Mouse (Mus musculus) myocyte (in vitro differentiated cells): Measurements from ENCODE around the gene Il12rb2. TPM values are rescaled to one million over a fixed set of nuclear protein-coding genes. Genes with fewer than 3 reads are reported as not detected.

ENCODE experiments used
- H3K27me3 ChIP-seq: one replicate; pipeline ENCODE4 v1.6.1; 2011; ENCODE audit not compliant: control insufficient read depth, insufficient read depth, insufficient read length
- H3K36me3 ChIP-seq: one replicate; pipeline ENCODE4 v1.6.1; 2011; ENCODE audit not compliant: control insufficient read depth, insufficient read depth
- H3K4me2 ChIP-seq: one replicate; pipeline ENCODE4 v1.6.1; 2011; ENCODE audit warnings: low read depth, control low read depth
- H3K4me3 ChIP-seq: one replicate; pipeline ENCODE4 v1.5.1; 2011; ENCODE audit warnings: mild to moderate bottlenecking, control low read depth, moderate library complexity
- H3K79me2 ChIP-seq: one replicate; pipeline ENCODE4 v1.6.1; 2011; ENCODE audit not compliant: control insufficient read depth, insufficient read depth
- H3ac ChIP-seq: one replicate; pipeline ENCODE4 v1.6.1; 2011; ENCODE audit not compliant: control insufficient read depth, insufficient read length
- CEBPB ChIP-seq: IDR thresholded peaks from 2 replicates; pipeline ENCODE4 v1.6.1; 2011; ENCODE audit warnings: mild to moderate bottlenecking, moderate library complexity; ENCODE audit not compliant: poor library complexity, insufficient read depth, severe bottlenecking
- E2F4 ChIP-seq: IDR thresholded peaks from one replicate; pipeline ENCODE4 v1.6.1; 2011; ENCODE audit warnings: mild to moderate bottlenecking, control low read depth, moderate library complexity; ENCODE audit not compliant: insufficient read depth
- MAX ChIP-seq: IDR thresholded peaks from one replicate; pipeline ENCODE4 v1.6.1; 2011; ENCODE audit warnings: low read depth, mild to moderate bottlenecking, control low read depth
- MYOD1 ChIP-seq, 3 experiments: IDR thresholded peaks; one replicate each; pipeline ENCODE4 v1.6.1; 2011; ENCODE audit warnings: control low read depth in 2 of 3, low read depth in 2 of 3, mild to moderate bottlenecking in 2 of 3, moderate library complexity in 1 of 3; ENCODE audit not compliant: insufficient read length in 2 of 3, control insufficient read depth in 1 of 3
- MYOG ChIP-seq, 3 experiments: IDR thresholded peaks; one replicate each; pipeline ENCODE4 v1.6.1; 2011; ENCODE audit warnings: control low read depth in 2 of 3, low read depth in 2 of 3, mild to moderate bottlenecking in 2 of 3; ENCODE audit not compliant: insufficient read length in 2 of 3, control insufficient read depth in 1 of 3, insufficient read depth in 1 of 3
- POLR2A ChIP-seq: IDR thresholded peaks from one replicate; pipeline ENCODE4 v1.6.1; 2011; ENCODE audit warnings: low read depth, mild to moderate bottlenecking, control low read depth, moderate library complexity; ENCODE audit not compliant: insufficient read length
- POLR2AphosphoS2 ChIP-seq: IDR thresholded peaks from one replicate; pipeline ENCODE4 v1.6.1; 2011; ENCODE audit warnings: low read depth, control low read depth; ENCODE audit not compliant: insufficient read length
- REST ChIP-seq: IDR thresholded peaks from one replicate; pipeline ENCODE4 v1.6.1; 2011; ENCODE audit warnings: mild to moderate bottlenecking, control low read depth, moderate library complexity; ENCODE audit not compliant: insufficient read depth, insufficient read length
- SRF ChIP-seq: IDR thresholded peaks from one replicate; pipeline ENCODE4 v1.6.1; 2011; ENCODE audit warnings: low read depth; ENCODE audit not compliant: control insufficient read depth, insufficient read length
- TCF12 ChIP-seq: IDR thresholded peaks from one replicate; pipeline ENCODE4 v1.6.1; 2011; ENCODE audit warnings: mild to moderate bottlenecking, control low read depth; ENCODE audit not compliant: poor library complexity, insufficient read depth, severe bottlenecking
- TCF3 ChIP-seq: IDR thresholded peaks from one replicate; pipeline ENCODE4 v1.6.1; 2011; ENCODE audit warnings: low read depth, control low read depth; ENCODE audit not compliant: insufficient read length
- USF1 ChIP-seq: IDR thresholded peaks from one replicate; pipeline ENCODE4 v1.6.1; 2011; ENCODE audit warnings: low read depth, mild to moderate bottlenecking, control low read depth, moderate library complexity
- polyA plus RNA-seq: library from polyadenylated mRNA; unstranded; fragments of >200 nt; fragmentation: generic; extraction: Trizol; gene quantifications from one replicate; pipeline ENCODE4 v1.2.1, GENCODE M21; 2012; ENCODE audit warnings: missing spikeins

Gene Il12rb2
- polyA plus RNA-seq, 1 experiment: not detected

DNA sequence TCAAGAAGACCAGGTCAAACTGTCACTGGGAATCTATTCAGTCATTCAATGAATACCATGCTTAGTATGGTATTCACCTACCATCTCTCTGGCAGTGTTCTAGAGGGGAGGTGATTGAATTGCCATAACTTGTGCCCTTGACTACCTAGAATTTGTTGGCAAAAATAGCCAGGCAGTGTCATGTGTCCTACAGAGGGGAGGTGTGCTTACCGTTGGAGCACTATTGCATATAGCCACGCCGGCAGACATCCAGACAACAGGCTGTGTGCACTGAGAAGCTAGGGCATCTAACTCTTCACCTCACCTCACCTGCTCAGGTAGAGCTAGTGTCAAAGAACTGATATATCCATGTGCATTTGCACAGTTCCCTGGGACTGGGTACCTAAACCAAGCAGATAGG, 74.8 kb downstream of the Il12rb2 start:
- Histone ChIP-seq H3K36me3 (peaks cover under 1% of the 10 kb centered on the region), H3K79me2 (no peaks in the 10 kb centered on the region), H3K27me3 (no peaks in the 10 kb centered on the region), H3K4me2 (no peak overlapping the region), H3ac (no peak overlapping the region), H3K4me3 (no peak overlapping the region)
- TF ChIP-seq MYOG (IDR thresholded peaks at IDR 0.05; ENCODE audit: control insufficient read depth in 1 of 3, insufficient read depth in 1 of 3, insufficient read length in 2 of 3, low read depth in 2 of 3) (no peak), POLR2A (no peak), REST (no peak), MAX (no peak), TCF3 (no peak), SRF (no peak), CEBPB (no peak), POLR2AphosphoS2 (no peak)

DNA sequence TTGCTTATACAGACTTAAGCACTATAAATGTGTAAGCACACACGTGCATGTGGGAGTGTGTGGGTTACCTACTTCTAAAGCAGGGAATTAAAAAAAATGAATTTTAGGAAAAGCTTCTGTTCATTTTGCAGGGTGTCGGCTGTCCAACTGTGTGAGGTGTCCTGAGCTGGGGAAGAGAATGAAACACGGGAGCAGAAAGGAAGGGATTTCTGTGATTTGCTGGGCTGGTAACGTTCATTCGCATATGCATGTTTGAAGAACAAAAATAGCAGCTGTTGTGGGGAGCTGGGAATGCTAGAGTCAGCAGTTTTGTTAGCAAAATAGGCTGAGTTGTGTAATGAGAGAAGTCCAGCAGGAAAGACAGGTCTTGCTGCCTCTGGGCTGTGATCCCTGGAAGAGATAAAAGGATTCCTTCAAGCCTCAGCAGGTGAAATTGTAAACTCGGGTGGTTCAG, 75.3 kb downstream of the Il12rb2 start:
- no peaks in the 10 kb centered on the region for H3K27me3 ChIP-seq

DNA sequence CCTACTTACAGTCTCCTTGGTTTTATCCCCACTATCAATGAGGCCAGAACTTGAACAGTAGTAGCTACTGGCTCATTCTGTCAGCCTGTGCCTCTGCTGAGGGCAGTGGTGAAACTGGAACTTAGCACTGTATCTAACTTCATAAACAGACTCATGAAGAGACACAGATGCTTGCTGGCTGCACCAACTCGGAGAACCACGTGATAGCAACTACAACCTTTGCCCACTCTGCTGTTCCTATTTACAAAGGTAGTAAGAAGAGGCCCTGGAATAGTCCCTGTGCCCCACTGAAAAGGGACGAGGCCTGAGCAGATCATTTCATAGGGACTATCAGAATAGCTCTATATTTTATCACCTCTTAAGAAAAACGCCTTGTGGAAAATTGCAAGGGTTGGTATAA, 75.7 kb downstream of the Il12rb2 start:
- H3K79me2 ChIP-seq: no peaks in the 10 kb centered on the region
- H3K36me3 ChIP-seq: no peaks in the 10 kb centered on the region
- no peaks in the 10 kb centered on the region for H3K27me3 ChIP-seq
- H3ac ChIP-seq: no peak overlapping the region
- no peak overlapping the region for H3K4me3 ChIP-seq
- TF ChIP-seq TCF12 (no peak), TCF3 (no peak), CEBPB (no peak), POLR2A (no peak), E2F4 (no peak), POLR2AphosphoS2 (no peak), SRF (no peak), USF1 (no peak), MAX (no peak), REST (no peak), MYOG (IDR thresholded peaks at IDR 0.05; ENCODE audit: control insufficient read depth in 1 of 3, insufficient read depth in 1 of 3, insufficient read length in 2 of 3, low read depth in 2 of 3) (no peak), MYOD1 (IDR thresholded peaks at IDR 0.05; ENCODE audit: control insufficient read depth in 1 of 3, insufficient read length in 2 of 3, low read depth in 2 of 3) (no peak)
- no peak overlapping the region for H3K4me2 ChIP-seq

More for the DNA sequence above, 75.3 kb downstream of the Il12rb2 start:
- H3K36me3 ChIP-seq: no peaks in the 10 kb centered on the region
- H3K79me2 ChIP-seq: no peaks in the 10 kb centered on the region
- H3K4me3 ChIP-seq: no peak overlapping the region
- H3K4me2 ChIP-seq: no peak overlapping the region
- TF ChIP-seq TCF12 (no peak), POLR2A (no peak), MYOG (IDR thresholded peaks at IDR 0.05; ENCODE audit: control insufficient read depth in 1 of 3, insufficient read depth in 1 of 3, insufficient read length in 2 of 3, low read depth in 2 of 3) (no peak), MYOD1 (IDR thresholded peaks at IDR 0.05; ENCODE audit: control insufficient read depth in 1 of 3, insufficient read length in 2 of 3, low read depth in 2 of 3) (no peak), SRF (no peak), TCF3 (no peak), MAX (no peak), USF1 (no peak), CEBPB (no peak), REST (no peak)
- H3ac ChIP-seq: no peak overlapping the region

DNA sequence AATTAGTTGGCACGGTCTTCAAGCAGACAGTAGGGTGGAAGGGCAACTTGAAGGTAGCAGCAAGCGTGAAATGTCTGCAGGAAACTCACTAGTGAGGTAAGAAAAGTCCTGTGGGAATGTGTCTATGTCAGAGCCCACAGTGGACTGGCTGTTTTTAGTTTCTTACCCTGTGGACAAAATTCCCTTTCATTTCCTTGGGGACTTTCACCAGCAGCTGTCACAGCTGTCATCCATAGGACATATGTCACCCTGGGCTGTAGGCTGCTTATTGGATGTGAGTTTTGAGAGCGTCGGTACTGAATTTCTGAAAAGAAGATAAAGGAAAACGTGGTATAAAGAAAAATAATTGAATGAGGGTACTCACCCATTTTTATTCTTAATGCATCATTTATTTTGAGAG, 77.2 kb downstream of the Il12rb2 start:
- Histone ChIP-seq H3ac (no peak overlapping the region), H3K79me2 (no peaks in the 10 kb centered on the region)
- TF ChIP-seq TCF12: peak; percentile 3
- TF ChIP-seq MYOD1 (IDR thresholded peaks at IDR 0.05; ENCODE audit: control insufficient read depth in 1 of 3, insufficient read length in 2 of 3, low read depth in 2 of 3): peak in 1 of 3 experiments; percentile 9
- TF ChIP-seq POLR2AphosphoS2: peak; percentile 32
- no peak for TF ChIP-seq POLR2A

DNA sequence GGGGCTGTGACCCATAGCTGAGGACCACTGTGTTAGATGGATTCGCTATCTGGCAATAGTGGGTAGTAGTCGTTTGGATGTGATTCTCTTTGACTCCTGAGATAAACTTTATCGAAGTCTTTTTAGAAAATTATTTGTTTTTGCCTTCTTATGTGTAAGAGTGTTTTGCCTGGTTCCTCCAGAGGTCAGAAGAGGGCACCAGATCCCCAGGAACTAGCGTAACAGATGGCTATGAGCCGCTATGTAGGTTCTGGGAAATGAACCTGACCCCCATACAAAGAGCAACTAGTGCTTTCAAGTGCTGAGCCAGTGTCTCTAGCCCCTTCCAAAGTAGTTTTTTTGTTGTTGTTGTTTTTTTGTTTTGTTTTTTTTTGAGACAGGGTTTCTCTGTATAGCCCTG, 79.9 kb downstream of the Il12rb2 start:
- Histone ChIP-seq H3K4me3 (no peak overlapping the region), H3K79me2 (no peaks in the 10 kb centered on the region), H3K36me3 (peaks cover 9% of the 10 kb centered on the region), H3ac (no peak overlapping the region), H3K4me2 (no peak overlapping the region), H3K27me3 (no peaks in the 10 kb centered on the region)
- TF ChIP-seq E2F4: no peak
- no peak for TF ChIP-seq POLR2AphosphoS2
- no peak for TF ChIP-seq TCF3
- no peak for TF ChIP-seq MYOD1 (IDR thresholded peaks at IDR 0.05; ENCODE audit: control insufficient read depth in 1 of 3, insufficient read length in 2 of 3, low read depth in 2 of 3)
- no peak for TF ChIP-seq MAX
- no peak for TF ChIP-seq USF1
- TF ChIP-seq POLR2A: no peak
- TF ChIP-seq TCF12: no peak
- no peak for TF ChIP-seq SRF
- TF ChIP-seq REST: no peak
- TF ChIP-seq CEBPB: no peak

More for the DNA sequence above, 77.2 kb downstream of the Il12rb2 start:
- H3K4me3 ChIP-seq: no peak overlapping the region
- H3K36me3 ChIP-seq: no peaks in the 10 kb centered on the region
- no peaks in the 10 kb centered on the region for H3K27me3 ChIP-seq
- no peak overlapping the region for H3K4me2 ChIP-seq
